Mouse (Mus musculus) limb, embryonic 11.5 days (tissue): ENCODE measurements around the gene Rora. TPM values are rescaled to one million over a fixed set of nuclear protein-coding genes. Genes with fewer than 3 reads are reported as not detected.

Source experiments
- ATAC-seq: fragments of 200-750 bp; cut with Nextera tagmentation; 2 replicates; pipeline ENCODE4 v1.8.0; 2017; ENCODE audit warnings: low read depth; ENCODE audit not compliant: insufficient number of reproducible peaks, low FRiP score, low TSS enrichment
- DNase-seq: peaks from one replicate; pipeline ENCODE4 v3.0.0-alpha.2; 2015; ENCODE audit warnings: low spot score
- H3K27ac ChIP-seq: fragments of 300-500 bp; sonication (generic); replicated peaks from 2 replicates; pipeline ENCODE4 v1.5.1; 2014; ENCODE audit warnings: low read depth, mild to moderate bottlenecking, low read length
- H3K27me3 ChIP-seq: fragments of 300-500 bp; sonication (generic); 2 replicates; pipeline ENCODE4 v1.6.1; 2014; ENCODE audit warnings: mild to moderate bottlenecking, low read length, mixed read lengths; ENCODE audit not compliant: control insufficient read depth, insufficient read depth
- H3K36me3 ChIP-seq: fragments of 300-500 bp; sonication (generic); 2 replicates; pipeline ENCODE4 v1.6.1; 2014; ENCODE audit warnings: mild to moderate bottlenecking, low read length, moderate library complexity, mixed read lengths; ENCODE audit not compliant: control insufficient read depth, insufficient read depth
- H3K4me1 ChIP-seq: fragments of 300-500 bp; sonication (generic); 2 replicates; pipeline ENCODE4 v1.6.1; 2014; ENCODE audit warnings: low read length, mixed read lengths; ENCODE audit not compliant: control insufficient read depth, insufficient read depth
- H3K4me2 ChIP-seq: fragments of 300-500 bp; sonication (generic); 2 replicates; pipeline ENCODE4 v1.6.1; 2014; ENCODE audit warnings: low read depth, mild to moderate bottlenecking, moderate library complexity; ENCODE audit not compliant: severe bottlenecking
- H3K4me3 ChIP-seq: fragments of 300-500 bp; sonication (generic); 2 replicates; pipeline ENCODE4 v1.5.1; 2014; ENCODE audit warnings: low read depth, low read length
- H3K9ac ChIP-seq: fragments of 300-500 bp; sonication (generic); 2 replicates; pipeline ENCODE4 v1.6.1; 2014; ENCODE audit warnings: mild to moderate bottlenecking, low read length
- H3K9me3 ChIP-seq: fragments of 300-500 bp; sonication (generic); 2 replicates; pipeline ENCODE4 v1.6.1; 2016; ENCODE audit warnings: low read length; ENCODE audit not compliant: control insufficient read depth
- whole genome bisulfite sequencing: fragments of 180-500 bp; shearing (Covaris S2); extraction: QIAGEN DNeasy Blood & Tissue Kit; methylation state at CpG from one replicate; pipeline ENCODE4 v1.1.7; 2014; 5-methylcytosine and 5-hydroxymethylcytosine counted together
- polyA plus RNA-seq: library from polyadenylated mRNA; unstranded; fragments of >200 nt; fragmentation: Nextera tagmentation; extraction: Ambion mirVana; gene quantifications from 2 replicates; pipeline ENCODE4 v1.2.1, GENCODE M21; 2014

Gene Rora
- polyA plus RNA-seq, 1 experiment from 2014 or later, result 3.1 TPM

GRCm38 (mm10) chr9:68795314-68795713, 141.7 kb downstream of the Rora start:
- Histone ChIP-seq H3K4me3 (no peak overlapping the region), H3K27me3 (no peaks in the 10 kb centered on the region), H3K4me2 (no peak overlapping the region), H3K4me1 (peaks cover 23% of the 10 kb centered on the region), H3K9me3 (no peaks in the 10 kb centered on the region), H3K27ac (0 out of 2 replicates have a peak overlapping the region, but pooled peaks have one; percentile 10), H3K9ac (no peak overlapping the region), H3K36me3 (no peaks in the 10 kb centered on the region)
- WGBS, result 23% methylated on average over 13 of the region's 13 CpGs
- peak; percentile 75 for DNase-seq
- no peak for ATAC-seq

- Histone ChIP-seq H3K4me3 (no peak overlapping the region), H3K27me3 (no peaks in the 10 kb centered on the region), H3K4me1 (peaks cover 17% of the 10 kb centered on the region), H3K4me2 (no peak overlapping the region), H3K27ac (no peak overlapping the region), H3K9ac (no peak overlapping the region), H3K9me3 (no peaks in the 10 kb centered on the region), H3K36me3 (no peaks in the 10 kb centered on the region)
- DNase-seq (no peak), ATAC-seq (no peak)
- WGBS, result 93% methylated on average over 4 of the region's 4 CpGs
These were observed 144.6 kb downstream of the Rora start for GRCm38 (mm10) chr9:68798221-68798620.

- no peaks in the 10 kb centered on the region for H3K36me3 ChIP-seq
- H3K27me3 ChIP-seq, result no peaks in the 10 kb centered on the region
- no peaks in the 10 kb centered on the region for H3K9me3 ChIP-seq
- WGBS, result 93% methylated on average over 6 of the region's 6 CpGs
- no peak overlapping the region for H3K9ac ChIP-seq
- ATAC-seq (no peak), DNase-seq (no peak)
- H3K27ac ChIP-seq, result no peak overlapping the region
- H3K4me3 ChIP-seq, result no peak overlapping the region
- peaks cover 17% of the 10 kb centered on the region for H3K4me1 ChIP-seq
- H3K4me2 ChIP-seq, result no peak overlapping the region
These were observed 145.5 kb downstream of the Rora start for GRCm38 (mm10) chr9:68799065-68799464.

- 40% methylated on average over 6 of the region's 6 CpGs for WGBS
- Histone ChIP-seq H3K9me3 (no peaks in the 10 kb centered on the region), H3K4me1 (no peaks in the 10 kb centered on the region; the same call in 1 of the 2 replicates), H3K27ac (no peak overlapping the region), H3K4me2 (no peak overlapping the region), H3K27me3 (no peaks in the 10 kb centered on the region), H3K9ac (no peak overlapping the region), H3K36me3 (no peaks in the 10 kb centered on the region), H3K4me3 (no peak overlapping the region)
- ATAC-seq (no peak), DNase-seq (no peak)
These were observed 150.6 kb downstream of the Rora start for GRCm38 (mm10) chr9:68804229-68804628.

GRCm38 (mm10) chr9:68805776-68806175, 152.2 kb downstream of the Rora start:
- no peak overlapping the region for H3K4me2 ChIP-seq
- H3K27me3 ChIP-seq, result no peaks in the 10 kb centered on the region
- no peak overlapping the region for H3K4me3 ChIP-seq
- no peaks in the 10 kb centered on the region for H3K36me3 ChIP-seq
- H3K4me1 ChIP-seq, result no peaks in the 10 kb centered on the region; the same call in 1 of the 2 replicates
- ATAC-seq, result no peak
- H3K9ac ChIP-seq, result no peak overlapping the region
- DNase-seq, result no peak
- no peaks in the 10 kb centered on the region for H3K9me3 ChIP-seq
- H3K27ac ChIP-seq, result no peak overlapping the region
- 38% methylated on average over 5 of the region's 5 CpGs for WGBS

GRCm38 (mm10) chr9:68807735-68808134, 154.1 kb downstream of the Rora start:
- no peak overlapping the region for H3K4me2 ChIP-seq
- DNase-seq (no peak), ATAC-seq (no peak)
- 85% methylated on average over 2 of the region's 2 CpGs for WGBS
- no peak overlapping the region for H3K27ac ChIP-seq
- peaks cover 3% of the 10 kb centered on the region for H3K4me1 ChIP-seq
- H3K27me3 ChIP-seq, result no peaks in the 10 kb centered on the region
- no peak overlapping the region for H3K4me3 ChIP-seq
- no peaks in the 10 kb centered on the region for H3K9me3 ChIP-seq
- H3K9ac ChIP-seq, result no peak overlapping the region
- H3K36me3 ChIP-seq, result no peaks in the 10 kb centered on the region

GRCm38 (mm10) chr9:68809536-68809935, 155.9 kb downstream of the Rora start:
- Histone ChIP-seq H3K27me3 (no peaks in the 10 kb centered on the region), H3K9ac (no peak overlapping the region), H3K4me2 (no peak overlapping the region), H3K36me3 (no peaks in the 10 kb centered on the region), H3K27ac (no peak overlapping the region), H3K4me1 (peaks cover 13% of the 10 kb centered on the region; the same call in 1 of the 2 replicates), H3K9me3 (no peaks in the 10 kb centered on the region), H3K4me3 (no peak overlapping the region)
- DNase-seq (no peak), ATAC-seq (no peak)
- 64% methylated on average over 5 of the region's 5 CpGs for WGBS

GRCm38 (mm10) chr9:68814723-68815122, 161.1 kb downstream of the Rora start:
- Histone ChIP-seq H3K27me3 (no peaks in the 10 kb centered on the region), H3K9ac (no peak overlapping the region), H3K27ac (no peak overlapping the region), H3K4me2 (no peak overlapping the region), H3K4me1 (peaks cover 13% of the 10 kb centered on the region; the same call in 1 of the 2 replicates), H3K9me3 (no peaks in the 10 kb centered on the region), H3K4me3 (no peak overlapping the region), H3K36me3 (no peaks in the 10 kb centered on the region)
- WGBS, result 95% methylated on average over 1 of the region's 1 CpGs
- ATAC-seq (no peak), DNase-seq (no peak)

GRCm38 (mm10) chr9:68815877-68816276, 162.3 kb downstream of the Rora start:
- Histone ChIP-seq H3K27me3 (no peaks in the 10 kb centered on the region), H3K4me3 (no peak overlapping the region), H3K9ac (no peak overlapping the region), H3K27ac (no peak overlapping the region), H3K4me2 (no peak overlapping the region), H3K9me3 (no peaks in the 10 kb centered on the region), H3K4me1 (peaks cover 13% of the 10 kb centered on the region; the same call in 1 of the 2 replicates), H3K36me3 (no peaks in the 10 kb centered on the region)
- no peak for ATAC-seq
- WGBS, result 77% methylated on average over 9 of the region's 9 CpGs
- DNase-seq, result no peak
